Mouse (Mus musculus) ovary, postnatal 36 days (tissue): Measurements from ENCODE around the gene Srpk1.

Experiments
- DNase-seq: peaks from one replicate; pipeline ENCODE4 v3.0.0; 2022; ENCODE audit warnings: low spot score, mixed read lengths

Srpk1 gene

DNA sequence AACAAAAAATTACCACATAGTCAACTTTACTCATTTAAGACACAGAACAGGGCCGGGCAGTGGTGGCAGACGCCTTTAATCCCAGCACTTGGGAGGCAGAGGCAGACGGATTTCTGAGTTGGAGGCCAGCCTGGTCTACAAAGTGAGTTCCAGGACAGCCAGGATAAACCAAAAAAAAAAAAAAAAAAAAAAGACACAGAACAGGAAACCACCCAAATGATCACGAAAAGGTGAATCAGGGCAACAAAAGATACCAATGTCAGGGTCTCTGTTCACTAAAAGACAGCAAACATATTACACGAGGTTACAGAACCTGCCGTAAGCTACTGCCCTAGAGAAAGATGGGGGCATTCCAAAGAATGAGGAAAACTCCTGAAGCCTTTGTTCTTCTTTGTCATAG lies 9.4 kb downstream of the Srpk1 start:
- no peak for DNase-seq

DNA sequence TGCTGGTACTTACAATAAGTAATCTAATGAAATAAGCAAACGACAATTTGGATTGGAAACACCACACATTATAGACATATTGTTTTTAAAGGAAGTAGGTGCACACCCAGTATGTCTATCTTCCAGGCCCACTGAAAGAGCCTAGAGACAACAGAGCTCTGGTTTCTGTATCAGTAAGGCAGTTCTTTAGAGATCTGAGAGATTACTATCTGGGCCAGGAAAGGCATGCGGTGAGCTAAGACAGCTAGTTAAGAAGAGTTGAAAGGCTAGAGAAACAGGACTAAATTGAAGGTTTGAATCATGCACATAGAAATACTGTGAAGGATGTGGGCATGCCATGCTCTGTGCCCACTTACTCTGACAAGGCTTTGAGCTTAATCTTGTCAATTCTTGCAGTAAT lies 9.9 kb downstream of the Srpk1 start:
- no peak for DNase-seq

GRCm38 (mm10) chr17:28609543-28609942 lies 13.0 kb downstream of the Srpk1 start:
- DNase-seq, result no peak

GRCm38 (mm10) chr17:28601557-28602250 lies 20.8 kb downstream of the Srpk1 start:
- DNase-seq, result no peak

DNA sequence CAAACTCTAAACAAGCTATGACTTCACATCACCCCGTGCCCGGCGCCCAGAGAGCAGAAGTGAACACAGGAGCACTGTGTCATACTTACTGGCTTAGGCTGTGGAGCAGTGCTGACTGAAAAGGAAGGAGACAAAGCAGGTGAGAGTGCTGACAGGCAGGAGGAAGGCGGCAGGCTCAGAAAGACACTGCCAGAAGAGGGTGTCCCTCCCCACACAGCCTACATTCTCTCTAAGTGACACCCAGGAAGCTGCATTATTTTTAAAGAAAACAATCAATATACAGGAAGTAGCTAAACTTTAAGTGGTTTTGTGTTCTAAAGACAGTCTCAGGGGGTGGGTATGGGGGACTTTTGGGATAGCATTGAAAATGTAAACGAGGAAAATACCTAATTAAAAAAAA lies 21.7 kb downstream of the Srpk1 start:
- DNase-seq, result no peak

DNA sequence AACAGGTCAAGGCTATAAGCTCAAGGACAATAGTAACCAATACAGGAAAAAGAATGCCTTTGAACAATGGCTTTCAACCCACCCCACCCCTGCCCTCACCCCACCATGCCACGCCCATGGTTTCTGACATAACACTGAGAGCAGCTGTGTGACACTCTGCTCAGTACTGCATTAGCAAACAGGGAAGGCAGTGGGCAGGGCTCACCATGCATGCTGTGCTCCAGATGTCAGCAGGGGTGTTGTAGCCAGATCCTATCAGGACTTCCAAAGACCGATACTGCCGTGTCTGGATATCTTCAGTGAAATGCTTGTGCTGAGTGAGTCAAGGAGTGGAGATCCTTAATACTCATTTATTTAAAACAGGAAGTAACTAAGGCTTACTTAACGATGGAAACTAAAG lies 28.5 kb downstream of the Srpk1 start:
- DNase-seq, result no peak

DNA sequence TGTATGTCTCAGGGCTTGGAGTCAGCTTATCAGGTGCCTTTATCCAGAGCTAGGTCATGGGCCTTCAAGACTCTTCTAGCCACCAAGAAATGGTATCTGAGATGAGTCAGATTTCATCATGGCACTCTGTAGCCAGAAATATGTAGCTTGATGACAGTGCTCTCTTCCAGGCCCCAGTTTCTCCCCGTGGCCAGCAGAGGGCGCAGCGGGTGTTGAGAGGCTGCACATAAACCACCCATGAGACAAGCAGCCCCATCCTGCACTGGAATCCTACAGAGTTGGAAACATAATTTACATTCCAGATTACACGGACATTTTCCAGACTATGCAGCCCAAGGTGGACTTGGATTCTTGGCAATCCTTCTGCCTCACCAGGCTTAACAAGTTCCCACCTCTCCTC lies 29.5 kb downstream of the Srpk1 start:
- peak; percentile 72 for DNase-seq

DNA sequence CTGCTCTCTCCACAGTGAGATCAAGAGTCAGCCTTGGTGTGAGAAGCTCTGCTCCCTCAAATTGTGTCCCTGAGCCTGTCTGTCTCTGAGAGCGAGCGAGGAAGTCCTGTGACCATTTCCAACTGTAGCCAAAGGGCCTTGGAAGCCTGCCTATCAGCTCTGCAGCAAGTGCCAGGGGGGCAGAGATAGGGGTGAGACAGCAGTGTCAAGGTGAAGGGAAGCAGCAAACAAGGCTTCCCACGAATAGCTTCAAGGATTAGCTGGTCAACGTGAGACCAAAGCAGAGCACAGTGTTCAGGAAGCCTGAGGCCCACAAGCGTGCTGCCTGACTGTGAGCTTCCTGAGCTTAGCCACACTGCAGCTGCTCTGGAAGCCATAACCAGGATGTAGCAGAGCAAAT lies 31.0 kb downstream of the Srpk1 start:
- DNase-seq, result peak; percentile 71

GRCm38 (mm10) chr17:28590596-28590995 lies 31.9 kb downstream of the Srpk1 start:
- no peak for DNase-seq

GRCm38 (mm10) chr17:28588591-28588990 lies 33.9 kb downstream of the Srpk1 start:
- DNase-seq, result no peak

GRCm38 (mm10) chr17:28586509-28586908 lies 36.0 kb downstream of the Srpk1 start:
- DNase-seq, result no peak

GRCm38 (mm10) chr17:28581056-28581455 lies 41.5 kb downstream of the Srpk1 start:
- no peak for DNase-seq

DNA sequence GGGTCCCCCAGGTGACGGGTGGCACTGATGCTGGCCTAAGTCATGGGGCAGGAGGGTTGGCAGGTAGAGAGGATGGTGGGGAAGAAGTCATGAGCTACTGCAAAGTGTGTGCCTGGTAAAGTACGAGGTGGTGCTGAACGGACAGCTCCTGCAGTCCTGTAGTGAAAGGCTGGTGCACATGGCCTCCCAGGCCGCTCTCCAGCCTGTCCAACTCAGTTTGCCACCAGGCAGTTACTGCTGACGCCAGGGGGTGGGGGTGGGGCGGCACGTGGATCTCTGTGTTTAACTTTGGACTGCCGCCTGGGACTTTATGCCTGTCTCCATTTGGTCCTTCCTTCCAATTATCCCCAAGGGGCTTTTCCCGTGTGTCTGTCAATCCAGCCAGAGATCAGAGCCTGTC lies 42.1 kb downstream of the Srpk1 start:
- DNase-seq, result peak; percentile 74

DNA sequence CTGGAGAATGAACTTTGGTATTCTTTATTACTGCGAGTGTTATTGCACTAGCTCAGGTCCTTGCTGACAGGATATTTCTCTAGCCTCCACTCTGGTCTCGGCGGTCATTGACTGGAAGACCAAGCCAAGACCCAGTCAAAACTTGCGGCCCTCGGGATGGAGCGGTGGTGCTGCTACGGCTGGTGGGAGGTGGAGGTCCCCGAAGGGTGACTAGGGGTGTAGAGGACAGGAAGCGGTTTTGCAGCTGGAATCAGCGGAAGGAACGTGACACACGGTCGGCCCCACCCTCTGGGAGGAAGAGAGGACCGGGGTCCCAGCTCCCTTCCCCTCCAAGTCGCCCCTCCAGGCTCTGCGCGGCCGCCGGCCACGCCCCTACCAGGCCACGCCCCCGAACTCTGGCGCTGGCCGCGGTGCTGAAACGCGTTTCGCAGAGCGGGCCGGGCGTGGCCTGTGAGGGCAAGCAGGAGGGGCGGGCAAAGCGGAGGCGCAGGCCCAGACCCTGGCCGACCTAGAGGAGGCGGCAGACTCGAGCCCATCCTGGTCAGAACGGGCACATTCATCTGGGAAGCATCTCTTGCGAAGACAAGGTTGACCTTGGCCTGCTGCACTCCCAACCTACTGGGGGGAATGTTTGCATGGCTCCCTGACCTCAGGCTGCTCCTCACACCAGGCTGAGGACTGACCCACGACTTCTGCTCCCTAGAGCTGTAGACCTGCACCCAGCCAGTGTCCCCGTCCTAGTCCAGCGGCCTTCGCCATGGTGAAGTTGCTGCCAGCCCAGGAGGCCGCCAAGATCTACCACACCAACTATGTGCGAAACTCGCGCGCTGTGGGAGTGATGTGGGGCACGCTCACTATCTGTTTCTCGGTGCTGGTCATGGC lies 47.0 kb downstream of the Srpk1 start, which contains the start of gene Lhfpl5:
TSS of gene Lhfpl5 (plus strand) at position 398 of the 882 bp plus-strand sequence.
- peak; percentile 60 for DNase-seq

DNA sequence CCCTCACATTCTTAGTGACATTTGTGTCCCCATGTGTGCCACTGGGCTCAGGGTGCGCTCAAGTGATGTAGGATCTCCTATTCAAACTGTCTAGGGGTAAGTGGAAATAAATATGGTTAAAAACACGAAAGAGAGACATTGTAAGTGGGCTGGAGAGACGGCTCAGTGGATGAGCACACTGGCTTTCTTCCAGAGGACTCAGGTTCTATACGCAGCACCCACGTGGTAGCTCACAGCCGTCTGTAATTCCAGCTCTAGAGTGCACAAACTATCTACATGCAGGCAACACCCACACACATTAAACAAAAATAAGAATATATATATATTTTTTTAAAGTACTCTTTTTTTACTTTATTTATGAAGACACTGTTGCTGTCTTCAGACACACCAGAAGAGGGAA lies 49.6 kb downstream of the Srpk1 start:
- DNase-seq, result no peak

- DNase-seq, result no peak
Observed at GRCm38 (mm10) chr17:28572521-28572920, 50.0 kb downstream of the Srpk1 start.

GRCm38 (mm10) chr17:28571868-28572267 lies 50.6 kb downstream of the Srpk1 start:
- DNase-seq, result no peak

DNA sequence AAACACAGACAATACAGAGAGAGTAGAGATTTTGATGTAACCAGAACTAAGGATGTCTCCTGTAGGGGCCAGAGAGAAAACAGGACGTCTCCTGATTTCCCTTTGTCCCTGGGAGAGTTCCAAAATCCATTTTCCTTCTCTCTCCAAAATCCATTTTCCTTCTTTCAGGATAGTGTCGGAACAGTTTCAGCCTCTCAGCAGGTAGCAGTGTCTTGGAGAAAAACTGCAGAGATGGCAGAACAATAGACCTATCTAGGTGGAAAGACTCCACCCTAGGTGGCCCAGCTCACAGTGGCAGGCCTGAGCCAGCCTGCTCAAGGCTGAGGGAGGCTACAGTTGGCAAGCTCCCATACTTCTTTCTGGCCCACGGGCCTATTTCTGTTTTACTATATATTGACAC lies 55.0 kb downstream of the Srpk1 start:
- no peak for DNase-seq

DNA sequence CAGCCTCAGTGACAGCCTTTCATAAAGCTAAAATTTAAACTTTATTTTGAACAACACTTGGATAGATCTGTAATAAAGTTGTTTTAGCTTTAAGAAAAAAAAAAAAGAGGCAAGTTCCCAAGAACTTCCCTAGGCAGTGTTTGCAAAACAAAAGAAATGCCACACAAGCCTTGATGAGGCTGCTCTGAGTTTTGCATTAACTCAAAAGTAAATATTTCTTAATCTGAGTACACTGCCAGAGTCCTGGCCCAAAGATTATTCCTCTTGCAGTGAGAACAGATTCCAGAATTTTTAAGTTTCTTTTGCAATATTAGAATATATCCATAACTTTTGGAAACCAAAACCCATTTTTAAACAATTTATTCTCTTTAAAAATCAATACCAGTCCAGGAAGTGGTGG lies 57.3 kb downstream of the Srpk1 start:
- DNase-seq, result no peak

DNA sequence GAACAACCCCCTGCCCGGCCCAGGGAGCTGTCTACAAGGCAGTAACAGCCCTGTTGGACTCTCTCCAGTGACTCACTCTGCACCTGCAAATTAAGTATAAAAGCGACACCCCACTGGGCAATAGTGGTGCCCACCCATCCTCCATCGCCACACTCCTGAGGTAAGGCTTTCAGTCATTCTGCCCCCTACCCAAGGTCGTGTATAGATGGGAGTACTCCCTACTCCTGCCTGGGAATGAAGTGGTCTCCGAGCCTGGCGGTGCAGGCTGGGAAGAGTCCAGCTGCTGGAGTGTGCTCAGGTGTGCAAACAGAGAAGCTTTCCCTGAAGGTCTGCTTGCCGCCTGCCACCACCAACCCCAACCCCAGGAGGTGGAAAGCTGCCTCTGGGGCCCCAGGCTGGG lies 60.9 kb downstream of the Srpk1 start:
- no peak for DNase-seq

DNA sequence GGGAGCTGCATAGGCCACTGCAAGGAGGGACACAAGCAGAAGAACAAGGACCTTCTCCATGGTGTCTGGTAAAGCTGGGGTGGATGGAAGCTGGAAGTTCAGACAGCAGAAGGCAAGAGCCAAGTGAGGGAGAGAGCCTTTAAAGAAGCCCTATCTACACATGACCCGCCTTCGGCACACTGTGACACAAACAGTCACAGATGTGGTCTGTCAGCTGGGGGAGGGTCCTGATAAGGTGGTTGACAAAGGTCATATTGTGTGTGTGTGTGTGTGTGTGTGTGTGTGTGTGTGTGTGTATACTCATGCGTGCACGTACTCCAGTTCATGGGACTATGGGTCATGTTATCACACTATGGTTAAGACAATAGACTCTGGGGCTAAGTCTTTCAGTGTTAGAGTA lies 61.9 kb downstream of the Srpk1 start, which contains the start of gene Clps:
TSS of gene Clps (minus strand) at position 169 of the 400 bp plus-strand sequence.
- no peak for DNase-seq

GRCm38 (mm10) chr17:28557772-28558171 lies 64.7 kb downstream of the Srpk1 start:
- no peak for DNase-seq
